Mouse (Mus musculus) right cerebral cortex, postnatal 36 days (tissue): ENCODE data around the gene Cyp1b1.

Source experiments
- DNase-seq, 2 experiments: peaks; one replicate each; pipeline ENCODE4 v3.0.0; 2022; ENCODE audit warnings: low spot score in 2 of 2, mixed read lengths in 1 of 2

Cyp1b1 gene

DNA sequence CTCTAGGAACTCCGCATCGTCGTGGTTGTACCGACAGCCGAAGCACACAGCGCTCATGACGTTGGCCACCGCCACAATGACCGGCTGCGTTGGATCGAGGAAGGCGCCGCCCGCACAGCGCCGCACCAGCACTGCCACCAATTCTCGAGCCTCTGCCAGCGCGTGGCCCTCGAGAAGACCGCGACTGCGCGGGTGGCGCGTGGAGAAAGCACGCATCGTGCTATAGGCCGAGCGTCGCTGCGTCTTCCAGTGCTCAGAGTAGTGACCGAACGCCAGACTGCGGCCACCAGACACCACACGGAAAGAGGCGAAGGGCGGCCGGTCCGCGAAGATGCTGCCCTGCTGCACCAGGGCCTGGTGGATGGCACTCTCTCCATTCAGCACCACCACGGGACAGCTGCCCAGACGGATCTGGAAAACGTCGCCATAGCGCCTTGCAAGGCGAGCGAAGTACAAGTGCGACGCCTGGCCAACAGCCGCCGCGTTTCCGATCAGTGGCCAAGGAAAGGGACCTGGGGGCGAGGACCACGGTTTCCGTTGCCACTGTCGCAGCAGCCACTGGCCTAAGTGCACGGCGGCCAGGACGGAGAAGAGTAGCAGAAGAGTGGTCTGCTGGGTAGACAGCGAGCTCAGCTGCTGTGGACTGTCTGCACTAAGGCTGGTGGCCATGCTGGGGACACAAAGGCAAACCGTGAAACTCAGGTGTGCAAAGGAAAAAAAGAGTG, 1.1 kb downstream of the Cyp1b1 start:
- DNase-seq: no peak

GRCm38 (mm10) chr17:79713276-79713642, 1.6 kb downstream of the Cyp1b1 start:
- no peak for DNase-seq

DNA sequence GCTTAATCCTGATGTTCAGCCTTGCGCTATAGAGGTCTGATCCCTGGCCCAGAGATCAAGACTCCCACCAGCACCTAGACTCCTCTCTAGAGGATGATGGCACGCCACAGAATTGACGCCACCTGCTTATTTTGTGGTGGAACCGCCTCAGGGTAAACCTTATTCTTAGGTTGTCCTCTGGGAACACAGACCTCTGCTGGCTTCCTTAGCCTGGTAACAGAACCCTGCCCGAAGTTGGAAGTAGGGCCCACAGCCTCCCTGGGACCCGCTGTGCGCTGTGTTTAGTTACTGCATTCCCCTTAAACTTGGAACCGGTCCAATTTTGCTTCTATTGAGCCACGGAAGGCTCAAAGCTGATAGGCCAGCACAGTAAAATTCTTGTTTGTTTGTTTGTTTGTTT, 2.3 kb downstream of the Cyp1b1 start:
- no peak for DNase-seq

DNA sequence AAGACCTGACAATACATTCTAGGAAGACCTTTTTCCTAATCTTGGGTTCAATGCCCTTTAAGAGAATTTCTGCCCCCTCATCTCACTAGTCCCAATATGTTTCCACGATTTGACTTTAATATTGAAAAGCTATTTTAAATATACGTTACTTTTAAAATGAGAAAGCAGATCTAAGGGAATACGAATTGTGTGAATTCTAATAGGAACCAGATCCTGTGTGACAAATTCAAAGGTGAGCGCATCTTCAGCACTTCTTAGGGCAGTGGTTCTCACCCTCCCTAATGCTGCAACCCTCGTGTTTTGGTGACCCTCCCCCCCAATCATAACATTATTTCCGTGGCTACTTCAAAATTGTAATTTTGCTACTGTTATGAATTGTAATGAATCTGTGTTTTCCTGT, 2.9 kb downstream of the Cyp1b1 start:
- DNase-seq: no peak

DNA sequence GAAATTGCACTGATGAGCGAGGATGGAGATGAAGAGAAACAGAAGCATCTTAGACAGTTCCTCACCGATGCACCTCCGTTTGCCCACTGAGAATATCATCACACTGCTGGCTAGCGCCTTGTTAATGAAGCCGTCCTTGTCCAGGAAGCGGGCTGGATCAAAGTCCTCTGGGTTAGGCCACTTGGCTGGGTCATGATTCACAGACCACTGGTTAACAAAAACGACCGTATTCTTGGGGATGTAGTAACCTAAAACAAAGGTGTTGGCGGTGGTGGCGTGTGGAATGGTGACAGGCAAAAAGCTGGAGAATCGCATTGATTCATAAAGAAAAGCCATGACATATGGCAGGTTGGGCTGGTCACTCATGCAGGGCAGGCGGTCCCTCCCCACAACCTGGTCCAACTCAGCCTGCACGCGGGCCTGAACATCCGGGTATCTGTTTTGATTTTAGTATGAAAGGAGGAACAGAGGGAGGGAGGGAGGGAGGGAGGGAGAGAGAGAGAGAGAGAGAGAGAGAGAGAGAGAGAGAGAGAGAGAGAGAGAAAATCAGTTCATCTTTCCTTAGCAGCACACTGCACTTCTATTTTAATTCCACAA, 4.5 kb downstream of the Cyp1b1 start:
- no peak for DNase-seq

GRCm38 (mm10) chr17:79709718-79710117, 5.1 kb downstream of the Cyp1b1 start:
- DNase-seq: no peak

DNA sequence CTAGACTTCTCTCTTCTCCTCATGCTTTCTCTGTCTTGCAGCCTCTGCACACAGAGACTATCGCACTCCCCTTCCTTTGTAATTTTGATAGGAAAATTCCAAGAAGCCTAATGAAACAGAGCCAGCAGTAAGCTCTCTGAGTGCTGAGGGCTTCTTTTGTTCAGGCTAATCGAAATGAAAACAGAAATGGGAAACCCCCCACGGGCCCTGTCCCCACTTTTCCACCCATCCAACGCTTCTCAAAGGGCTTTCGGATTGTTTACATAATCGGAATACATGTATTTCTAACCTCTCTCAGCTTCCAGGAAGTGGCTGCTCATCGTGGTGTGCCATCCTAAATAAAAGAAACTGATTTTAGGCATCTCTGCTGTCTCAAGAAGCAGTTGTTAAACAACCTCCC, 6.7 kb downstream of the Cyp1b1 start:
- no peak for DNase-seq

GRCm38 (mm10) chr17:79705671-79706455, 9.0 kb downstream of the Cyp1b1 start:
- DNase-seq: no peak

- no peak for DNase-seq
These were observed 14.0 kb downstream of the Cyp1b1 start for GRCm38 (mm10) chr17:79700871-79701270.

- DNase-seq: no peak
These were observed 15.7 kb downstream of the Cyp1b1 start for GRCm38 (mm10) chr17:79699197-79699596.

DNA sequence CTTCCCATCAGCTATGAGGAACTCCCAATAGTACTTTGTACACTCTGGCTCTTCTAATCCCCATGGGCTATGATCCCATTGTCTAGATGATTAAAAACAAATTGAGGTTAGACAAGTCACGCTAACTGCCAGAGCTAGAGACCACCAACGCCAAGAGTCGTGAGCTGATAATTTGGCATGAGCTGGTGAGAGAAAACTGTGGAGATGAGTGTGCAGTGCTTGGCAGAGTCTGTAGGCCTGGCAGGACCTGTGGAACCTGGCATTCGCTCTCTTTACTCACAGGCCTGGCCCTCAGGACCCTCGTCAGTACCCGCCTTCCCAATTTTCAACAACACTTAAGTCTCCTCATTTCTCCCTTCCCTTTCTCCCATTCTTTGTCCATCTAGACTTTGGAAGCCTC, 19.3 kb downstream of the Cyp1b1 start:
- DNase-seq: no peak

DNA sequence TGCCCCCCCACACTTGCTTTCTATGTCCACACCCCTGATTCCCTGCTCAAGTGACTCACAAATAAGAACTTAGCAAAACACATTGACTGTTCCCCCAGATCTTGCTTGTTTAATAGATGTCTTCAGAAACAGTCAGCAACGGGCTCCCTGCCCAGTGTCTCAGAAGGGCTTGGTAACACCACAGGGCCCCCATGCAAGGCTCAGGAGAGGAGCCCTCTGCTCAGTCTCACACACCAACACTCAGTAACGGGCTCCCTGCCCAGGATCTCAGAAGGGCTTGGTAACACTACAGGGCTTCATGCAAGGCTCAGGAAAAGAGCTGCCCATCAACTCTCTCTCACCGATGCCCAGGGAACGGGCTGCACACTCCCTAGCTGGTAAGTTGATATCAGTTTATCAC, 19.8 kb downstream of the Cyp1b1 start:
- DNase-seq: no peak

- DNase-seq: no peak
These were observed 44.0 kb downstream of the Cyp1b1 start for GRCm38 (mm10) chr17:79670837-79671236.

- DNase-seq: no peak
These were observed 50.8 kb downstream of the Cyp1b1 start for GRCm38 (mm10) chr17:79664106-79664417.

DNA sequence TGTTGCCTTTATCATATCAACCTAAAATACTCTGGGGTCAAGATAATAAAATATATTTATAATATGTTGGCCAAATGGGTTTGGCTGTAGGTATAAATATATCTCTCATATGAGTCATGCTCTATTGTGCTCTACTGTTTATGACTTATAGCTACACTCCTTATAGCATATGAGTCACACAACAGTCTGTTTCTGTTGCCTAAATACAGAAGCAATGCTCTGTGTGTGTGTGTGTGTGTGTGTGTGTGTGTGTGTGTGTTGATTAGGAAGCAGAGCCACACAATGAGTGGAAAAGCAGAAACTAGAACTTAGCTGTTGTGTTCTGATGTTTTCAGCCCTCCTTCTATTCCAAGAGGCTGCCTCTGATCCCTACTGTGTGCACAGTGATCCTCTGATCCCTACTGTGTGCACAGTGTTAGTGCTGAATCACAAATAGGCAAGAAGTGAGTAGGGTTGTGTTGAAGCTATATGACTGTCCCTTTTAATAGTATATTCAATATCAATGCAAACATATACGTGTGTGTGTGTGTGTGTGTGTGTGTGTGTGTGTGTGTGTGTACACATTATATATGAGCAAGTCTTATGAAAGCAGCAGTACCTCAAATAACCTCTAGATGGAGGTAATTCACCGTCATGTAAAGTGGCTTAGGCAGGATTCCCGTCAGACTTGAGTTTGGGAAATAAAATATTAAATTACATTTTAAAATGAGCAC, 51.3 kb downstream of the Cyp1b1 start:
- peak; percentile 16 to 31 for DNase-seq

GRCm38 (mm10) chr17:79661848-79662247, 53.0 kb downstream of the Cyp1b1 start:
- no peak for DNase-seq

GRCm38 (mm10) chr17:79661387-79661786, 53.5 kb downstream of the Cyp1b1 start:
- peak; percentile 28 to 46 for DNase-seq

DNA sequence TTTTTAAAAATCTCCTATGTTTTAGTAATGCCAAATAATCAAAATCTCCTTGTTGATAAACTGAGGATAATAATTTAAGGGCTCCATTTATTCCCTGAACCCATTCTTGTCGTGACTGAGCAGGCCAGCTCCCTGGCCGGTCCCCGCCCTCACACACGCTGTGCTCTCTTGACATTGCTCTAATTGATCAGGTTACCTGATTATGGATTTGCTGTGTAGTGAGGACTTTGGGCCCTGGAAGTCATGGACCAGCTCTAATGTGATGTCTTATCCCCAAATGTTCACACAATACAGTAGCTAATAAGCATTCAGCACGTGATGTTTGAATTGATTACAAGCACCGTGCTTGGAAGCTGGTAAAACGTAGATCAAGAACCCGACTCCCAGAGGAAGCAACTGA, 56.0 kb downstream of the Cyp1b1 start:
- DNase-seq: no peak

DNA sequence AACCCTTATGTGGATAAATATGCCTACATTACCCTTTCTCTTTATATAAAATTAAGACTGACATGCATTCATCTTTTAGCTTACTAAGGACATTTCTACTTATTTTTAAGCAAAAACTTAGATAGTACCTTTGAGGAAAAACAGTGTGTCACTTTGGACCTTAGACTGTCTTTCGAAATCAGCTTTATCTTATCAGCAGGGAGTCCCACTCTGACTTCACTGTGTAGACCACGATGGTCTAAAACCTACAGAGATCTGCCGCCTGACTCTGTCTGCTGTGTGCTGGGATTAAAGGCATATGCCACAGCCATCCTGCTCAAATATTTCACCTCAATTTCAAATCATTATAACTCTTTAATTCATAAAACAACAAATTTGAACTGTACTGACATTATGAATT, 56.4 kb downstream of the Cyp1b1 start:
- no peak for DNase-seq

- no peak for DNase-seq
These were observed 57.1 kb downstream of the Cyp1b1 start for GRCm38 (mm10) chr17:79657785-79658184.

DNA sequence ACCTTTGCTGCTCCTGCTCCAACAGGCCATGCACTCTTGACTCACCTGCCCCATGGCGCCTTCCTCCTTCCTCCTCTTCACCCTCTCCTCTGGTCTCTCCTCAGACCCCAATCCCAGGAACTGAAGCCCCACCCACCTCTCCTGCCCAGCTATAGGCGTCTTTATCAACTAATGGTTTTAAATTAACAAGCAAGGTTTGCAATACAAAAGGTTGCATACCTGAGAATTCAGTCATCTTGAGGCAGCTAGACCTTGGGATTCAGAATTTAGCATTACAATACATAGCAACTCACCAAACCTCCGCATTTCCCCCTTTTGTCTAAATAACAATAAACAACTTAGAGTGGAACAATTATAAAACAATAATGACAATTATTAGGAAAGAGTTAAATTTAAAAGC, 60.7 kb downstream of the Cyp1b1 start:
- DNase-seq: no peak

DNA sequence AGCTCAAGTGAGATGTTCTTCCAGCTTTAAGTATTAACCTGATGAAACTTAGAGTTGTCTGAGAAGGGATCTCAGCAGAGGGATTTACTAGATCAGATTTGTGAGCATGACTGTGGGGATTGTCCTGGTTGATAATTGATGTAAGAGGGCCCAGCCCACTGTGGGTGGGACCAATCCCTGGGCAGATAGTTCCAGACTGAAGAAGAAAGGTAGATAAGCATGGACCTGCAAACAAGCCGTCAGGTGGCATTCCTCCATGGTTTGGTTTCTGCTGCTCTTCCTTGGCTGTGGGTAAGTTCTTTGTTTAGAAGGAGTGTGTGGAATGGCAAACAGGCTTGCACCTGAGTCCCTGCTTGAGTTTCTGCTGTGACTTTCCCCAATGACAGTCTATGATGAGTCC, 61.7 kb downstream of the Cyp1b1 start:
- DNase-seq: no peak
